Mouse (Mus musculus): ENCODE measurements around the gene Ppfia3. TPM values are rescaled to one million over a fixed set of nuclear protein-coding genes. Genes with fewer than 3 reads are reported as not detected.
"Not testable (repeated sequence)": the region's sequence is repeated elsewhere in the genome, so short reads cannot be mapped to it uniquely, and the experiment has no call there.

The Ppfia3 gene
- polyA plus RNA-seq, 1 experiment from 2014 or later: 28.5 TPM

DNA sequence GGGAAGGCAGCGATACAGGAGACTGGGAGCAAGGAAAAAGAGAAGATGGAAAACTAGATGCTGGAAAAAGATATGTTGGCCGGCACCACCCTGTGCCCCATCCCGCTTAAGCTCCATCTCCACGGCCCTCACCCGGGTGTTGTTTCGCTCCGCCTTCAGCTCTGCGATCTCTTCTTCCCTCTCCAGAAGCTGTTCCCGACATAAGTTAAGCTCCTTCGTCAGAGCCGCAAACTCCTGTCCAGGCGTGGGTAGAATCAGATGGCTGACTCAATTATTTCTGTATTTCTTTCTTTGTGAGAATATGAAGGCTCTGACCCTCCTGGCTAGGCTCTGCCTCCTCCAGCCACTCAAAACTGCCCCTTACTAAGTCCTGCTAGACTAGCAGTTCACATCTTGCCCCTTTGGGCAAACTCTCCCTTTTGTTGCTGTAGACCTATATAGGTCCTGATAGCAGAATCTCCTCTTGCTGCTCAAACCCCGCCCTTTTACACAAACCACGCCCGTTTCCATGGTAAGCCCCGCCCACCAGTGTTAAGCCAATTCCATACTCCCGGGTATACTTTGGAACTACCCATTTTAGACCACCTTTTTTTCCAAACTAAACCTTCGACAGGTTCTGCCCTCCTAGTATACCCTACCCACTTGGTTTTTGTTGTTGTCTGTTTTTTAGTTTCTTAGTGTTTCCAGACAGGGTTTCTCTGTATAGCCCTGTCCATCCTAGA lies 6.3 kb downstream of the Ppfia3 start:
- H3K27ac ChIP-seq (ENCODE audit: low read length): no peak overlapping the region
- no peaks in the 10 kb centered on the region for H3K9me3 ChIP-seq (replicated peaks; ENCODE audit: control insufficient read depth, low read length, poor library complexity, severe bottlenecking)
- H3K9ac ChIP-seq (ENCODE audit: low read depth, low read length): no peak overlapping the region
- peaks cover 30% of the 10 kb centered on the region for H3K4me1 ChIP-seq (ENCODE audit: control insufficient read depth, insufficient read depth, low read length)
- peak; percentile 7; the same call in 1 of the 2 replicates for ATAC-seq
- H3K4me3 ChIP-seq (ENCODE audit: low read depth, low read length): peak overlapping the region; percentile 46; the same call in 1 of the 2 replicates
- H3K4me2 ChIP-seq (ENCODE audit: low read length): peak overlapping the region; percentile 70; the same call in 1 of the 2 replicates
- WGBS: 53% methylated on average over 18 of the region's 18 CpGs
- peaks cover 33% of the 10 kb centered on the region for H3K36me3 ChIP-seq (ENCODE audit: control insufficient read depth, insufficient read depth, low read length)
- H3K27me3 ChIP-seq (ENCODE audit: control insufficient read depth, insufficient read depth, low read depth, low read length): no peaks in the 10 kb centered on the region

DNA sequence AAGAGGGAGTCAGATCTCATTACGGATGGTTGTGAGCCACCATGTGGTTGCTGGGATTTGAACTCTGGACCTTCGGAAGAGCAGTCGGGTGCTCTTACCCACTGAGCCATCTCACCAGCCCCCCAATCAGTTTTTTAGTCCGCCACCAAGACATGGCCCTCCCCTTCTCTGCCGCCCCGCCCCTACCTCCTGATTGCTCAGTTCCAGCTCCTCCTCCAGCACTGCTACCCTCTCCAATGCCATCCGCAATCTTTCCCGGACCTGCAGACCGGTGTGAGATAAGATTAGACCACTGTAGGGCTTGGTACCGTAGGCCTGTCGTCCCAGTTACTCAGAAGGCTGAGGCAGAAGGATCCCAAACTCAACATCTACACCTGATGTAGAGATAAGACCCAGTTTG lies 7.7 kb downstream of the Ppfia3 start:
- H3K9me3 ChIP-seq (replicated peaks; ENCODE audit: control insufficient read depth, low read length, poor library complexity, severe bottlenecking); H3K9ac ChIP-seq (ENCODE audit: low read depth, low read length); H3K4me3 ChIP-seq (ENCODE audit: low read depth, low read length); ATAC-seq; H3K27ac ChIP-seq (ENCODE audit: low read length); H3K4me2 ChIP-seq (ENCODE audit: low read length); H3K27me3 ChIP-seq (ENCODE audit: control insufficient read depth, insufficient read depth, low read depth, low read length): not testable (repeated sequence)
- Histone ChIP-seq H3K36me3 (ENCODE audit: control insufficient read depth, insufficient read depth, low read length) (peaks cover 41% of the 10 kb centered on the region), H3K4me1 (ENCODE audit: control insufficient read depth, insufficient read depth, low read length) (peaks cover 18% of the 10 kb centered on the region)
- 70% methylated on average over 8 of the region's 11 CpGs for WGBS

DNA sequence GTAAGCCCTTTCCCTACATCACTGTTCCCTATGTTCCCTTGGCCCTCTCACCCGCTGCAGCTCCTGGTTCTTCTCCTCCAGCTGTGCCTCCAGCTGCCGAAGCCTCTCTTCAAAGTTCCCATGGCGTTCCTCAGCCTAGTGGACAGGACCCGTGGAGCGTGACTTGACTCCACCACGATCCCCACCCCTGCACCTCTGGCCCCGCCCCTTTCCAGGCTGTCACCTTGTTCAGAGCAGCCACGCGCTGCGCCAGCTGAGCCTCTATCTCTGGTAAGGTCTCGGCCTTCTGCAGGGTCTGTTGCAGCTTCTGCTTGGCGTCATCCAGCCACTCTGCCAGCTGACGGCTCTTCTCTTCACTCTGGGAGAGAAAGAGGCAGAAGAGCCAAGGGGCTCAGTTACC lies 10.7 kb downstream of the Ppfia3 start:
- H3K9me3 ChIP-seq (replicated peaks; ENCODE audit: control insufficient read depth, low read length, poor library complexity, severe bottlenecking): no peaks in the 10 kb centered on the region
- ATAC-seq: no peak
- H3K36me3 ChIP-seq (ENCODE audit: control insufficient read depth, insufficient read depth, low read length): peaks cover 58% of the 10 kb centered on the region
- peaks cover 3% of the 10 kb centered on the region for H3K4me1 ChIP-seq (ENCODE audit: control insufficient read depth, insufficient read depth, low read length)
- no peak overlapping the region for H3K27ac ChIP-seq (ENCODE audit: low read length)
- no peak overlapping the region for H3K9ac ChIP-seq (ENCODE audit: low read depth, low read length)
- no peak overlapping the region for H3K4me3 ChIP-seq (ENCODE audit: low read depth, low read length)
- no peaks in the 10 kb centered on the region for H3K27me3 ChIP-seq (ENCODE audit: control insufficient read depth, insufficient read depth, low read depth, low read length)
- WGBS: 57% methylated on average over 13 of the region's 13 CpGs
- no peak overlapping the region for H3K4me2 ChIP-seq (ENCODE audit: low read length)

DNA sequence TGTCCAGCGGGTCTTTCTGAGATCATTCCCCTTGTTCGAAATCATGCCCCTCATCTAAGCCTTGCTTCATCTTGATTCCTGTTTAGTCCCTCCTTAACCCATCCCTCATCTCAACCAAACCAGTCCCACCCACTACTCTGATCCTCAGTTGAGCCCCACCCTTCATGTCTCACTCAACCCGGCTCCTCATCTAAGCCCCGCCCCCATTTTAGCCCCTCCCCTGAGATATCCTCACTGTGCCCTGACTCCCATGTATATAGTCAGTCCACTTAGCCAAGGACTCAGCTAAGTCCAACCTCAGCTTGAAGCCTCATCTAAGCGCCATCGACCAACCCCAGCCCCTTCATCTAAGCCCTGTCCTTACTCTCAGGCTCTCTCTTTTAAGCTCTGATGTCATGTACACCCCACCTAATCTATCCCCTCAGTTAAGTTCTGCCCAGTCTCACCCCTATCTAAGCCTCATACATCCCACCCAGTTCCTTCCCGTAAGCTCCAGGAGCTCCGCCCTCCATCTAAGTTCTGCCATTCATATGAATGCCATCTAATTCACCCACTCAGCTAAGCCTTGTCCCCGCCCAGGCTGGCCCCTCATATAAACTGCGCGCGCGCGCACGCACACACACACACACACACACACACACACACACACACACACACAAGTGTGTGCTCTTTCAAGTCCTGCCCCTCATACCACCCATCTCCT lies 11.3 kb downstream of the Ppfia3 start:
- Histone ChIP-seq H3K9me3 (replicated peaks; ENCODE audit: control insufficient read depth, low read length, poor library complexity, severe bottlenecking) (no peaks in the 10 kb centered on the region), H3K9ac (ENCODE audit: low read depth, low read length) (no peak overlapping the region), H3K27ac (ENCODE audit: low read length) (no peak overlapping the region), H3K4me2 (ENCODE audit: low read length) (no peak overlapping the region), H3K4me3 (ENCODE audit: low read depth, low read length) (no peak overlapping the region), H3K4me1 (ENCODE audit: control insufficient read depth, insufficient read depth, low read length) (no peaks in the 10 kb centered on the region), H3K36me3 (ENCODE audit: control insufficient read depth, insufficient read depth, low read length) (peaks cover 58% of the 10 kb centered on the region), H3K27me3 (ENCODE audit: control insufficient read depth, insufficient read depth, low read depth, low read length) (no peaks in the 10 kb centered on the region)
- 76% methylated on average over 15 of the region's 15 CpGs for WGBS
- ATAC-seq: 0 out of 2 replicates have a peak, but pooled peaks have one; percentile 23

DNA sequence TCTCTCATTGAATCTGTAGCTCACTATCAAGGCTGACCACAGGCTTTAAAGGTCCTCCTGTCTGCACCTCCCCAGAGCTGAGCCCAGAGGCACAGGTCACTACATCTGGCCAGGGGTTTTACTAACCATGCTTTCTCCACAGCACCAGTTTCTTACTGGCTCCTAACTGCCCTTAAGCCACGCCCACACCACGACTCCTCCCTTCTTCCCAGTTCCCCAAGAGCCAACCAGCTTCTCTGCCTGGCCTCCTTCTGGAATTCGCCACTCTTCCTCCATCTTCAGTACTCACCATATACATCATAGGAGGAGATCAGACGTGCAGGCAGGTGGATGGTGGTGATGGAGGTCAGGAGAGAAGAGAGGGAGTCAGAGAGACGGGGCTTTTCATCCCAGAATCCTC lies 13.8 kb downstream of the Ppfia3 start:
- peaks cover 66% of the 10 kb centered on the region for H3K36me3 ChIP-seq (ENCODE audit: control insufficient read depth, insufficient read depth, low read length)
- WGBS: 28% methylated on average over 5 of the region's 5 CpGs
- H3K9ac ChIP-seq (ENCODE audit: low read depth, low read length): no peak overlapping the region
- H3K4me2 ChIP-seq (ENCODE audit: low read length): no peak overlapping the region
- H3K27ac ChIP-seq (ENCODE audit: low read length): no peak overlapping the region
- no peaks in the 10 kb centered on the region for H3K9me3 ChIP-seq (replicated peaks; ENCODE audit: control insufficient read depth, low read length, poor library complexity, severe bottlenecking)
- H3K27me3 ChIP-seq (ENCODE audit: control insufficient read depth, insufficient read depth, low read depth, low read length): no peaks in the 10 kb centered on the region
- H3K4me1 ChIP-seq (ENCODE audit: control insufficient read depth, insufficient read depth, low read length): no peaks in the 10 kb centered on the region
- no peak for ATAC-seq
- H3K4me3 ChIP-seq (ENCODE audit: low read depth, low read length): no peak overlapping the region

DNA sequence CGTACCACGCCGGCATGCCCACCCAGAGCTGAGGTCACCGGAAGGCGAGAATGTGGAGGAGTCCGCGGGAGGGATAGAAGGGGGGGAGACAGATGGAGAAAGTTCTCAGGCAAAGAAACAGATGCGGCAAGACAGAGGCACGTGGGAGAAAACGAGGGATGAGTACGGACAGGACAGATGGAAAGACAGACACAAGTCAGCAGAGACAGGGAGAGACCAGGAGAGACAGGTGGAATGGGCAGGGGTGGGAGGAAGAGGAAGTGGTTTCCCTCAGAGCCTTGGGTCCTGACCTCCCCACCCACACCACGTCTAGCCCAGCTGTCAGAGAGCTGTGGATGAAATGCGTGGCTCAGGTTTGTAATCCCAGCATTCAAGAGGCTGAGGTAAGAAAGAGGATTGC lies 19.9 kb downstream of the Ppfia3 start:
- H3K9me3 ChIP-seq (replicated peaks; ENCODE audit: control insufficient read depth, low read length, poor library complexity, severe bottlenecking): no peaks in the 10 kb centered on the region
- H3K4me1 ChIP-seq (ENCODE audit: control insufficient read depth, insufficient read depth, low read length): no peaks in the 10 kb centered on the region
- no peak overlapping the region for H3K27ac ChIP-seq (ENCODE audit: low read length)
- no peaks in the 10 kb centered on the region; the same call in 1 of the 2 replicates for H3K27me3 ChIP-seq (ENCODE audit: control insufficient read depth, insufficient read depth, low read depth, low read length)
- no peak for ATAC-seq
- H3K4me3 ChIP-seq (ENCODE audit: low read depth, low read length): no peak overlapping the region
- 76% methylated on average over 13 of the region's 13 CpGs for WGBS
- no peak overlapping the region for H3K4me2 ChIP-seq (ENCODE audit: low read length)
- no peak overlapping the region for H3K9ac ChIP-seq (ENCODE audit: low read depth, low read length)
- H3K36me3 ChIP-seq (ENCODE audit: control insufficient read depth, insufficient read depth, low read length): peaks cover 57% of the 10 kb centered on the region

DNA sequence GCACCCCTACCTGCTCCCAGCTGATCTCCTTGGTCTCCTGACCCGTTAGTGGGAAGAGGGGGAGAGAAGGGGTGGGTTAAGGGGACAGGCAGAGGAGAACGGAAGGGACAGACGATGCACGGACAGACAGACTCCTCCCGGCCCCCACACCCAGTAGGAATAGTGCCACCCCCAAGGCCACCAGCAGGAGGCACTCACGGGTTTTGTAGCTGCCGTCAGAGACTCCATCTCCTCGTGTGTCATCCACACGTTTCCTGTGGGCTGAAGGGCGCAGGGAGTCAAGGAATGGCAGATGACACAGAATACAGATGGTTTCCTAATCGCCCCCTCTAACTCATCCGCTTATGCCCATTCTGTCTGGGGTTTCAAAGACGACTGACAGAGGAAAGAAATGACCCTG lies 23.3 kb downstream of the Ppfia3 start:
- Histone ChIP-seq H3K4me1 (ENCODE audit: control insufficient read depth, insufficient read depth, low read length) (peaks cover 16% of the 10 kb centered on the region), H3K9ac (ENCODE audit: low read depth, low read length) (no peak overlapping the region), H3K27me3 (ENCODE audit: control insufficient read depth, insufficient read depth, low read depth, low read length) (no peaks in the 10 kb centered on the region; the same call in 1 of the 2 replicates), H3K36me3 (ENCODE audit: control insufficient read depth, insufficient read depth, low read length) (peaks cover 44% of the 10 kb centered on the region), H3K27ac (ENCODE audit: low read length) (no peak overlapping the region), H3K9me3 (replicated peaks; ENCODE audit: control insufficient read depth, low read length, poor library complexity, severe bottlenecking) (no peaks in the 10 kb centered on the region), H3K4me2 (ENCODE audit: low read length) (no peak overlapping the region), H3K4me3 (ENCODE audit: low read depth, low read length) (no peak overlapping the region)
- WGBS: 34% methylated on average over 13 of the region's 13 CpGs
- ATAC-seq: no peak

DNA sequence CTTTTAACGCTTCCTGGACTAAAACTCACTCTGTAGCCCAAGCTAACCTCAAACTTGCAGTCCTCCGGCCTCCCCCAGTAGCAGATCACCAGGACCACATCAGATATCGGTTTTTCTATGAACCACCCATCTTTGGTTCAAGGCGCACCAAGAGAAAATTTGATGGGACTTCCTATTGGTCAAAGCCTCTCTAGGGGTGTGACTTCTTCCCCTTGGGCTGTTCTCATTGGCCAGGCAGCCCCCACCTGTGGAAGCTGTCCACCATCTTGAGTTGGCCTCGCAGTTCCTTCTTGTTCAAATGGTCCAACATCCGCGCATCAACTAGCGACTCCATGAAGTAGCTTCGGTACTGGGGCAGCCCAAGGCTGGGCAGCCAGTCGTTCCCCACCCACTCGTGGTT lies 24.7 kb downstream of the Ppfia3 start:
- H3K36me3 ChIP-seq (ENCODE audit: control insufficient read depth, insufficient read depth, low read length): peaks cover 31% of the 10 kb centered on the region
- no peaks in the 10 kb centered on the region for H3K9me3 ChIP-seq (replicated peaks; ENCODE audit: control insufficient read depth, low read length, poor library complexity, severe bottlenecking)
- no peak overlapping the region for H3K27ac ChIP-seq (ENCODE audit: low read length)
- H3K4me1 ChIP-seq (ENCODE audit: control insufficient read depth, insufficient read depth, low read length): peaks cover 17% of the 10 kb centered on the region
- no peak overlapping the region for H3K9ac ChIP-seq (ENCODE audit: low read depth, low read length)
- peaks cover 5% of the 10 kb centered on the region; the same call in 1 of the 2 replicates for H3K27me3 ChIP-seq (ENCODE audit: control insufficient read depth, insufficient read depth, low read depth, low read length)
- ATAC-seq: no peak
- 93% methylated on average over 11 of the region's 11 CpGs for WGBS
- H3K4me3 ChIP-seq (ENCODE audit: low read depth, low read length): no peak overlapping the region
- no peak overlapping the region for H3K4me2 ChIP-seq (ENCODE audit: low read length)

DNA sequence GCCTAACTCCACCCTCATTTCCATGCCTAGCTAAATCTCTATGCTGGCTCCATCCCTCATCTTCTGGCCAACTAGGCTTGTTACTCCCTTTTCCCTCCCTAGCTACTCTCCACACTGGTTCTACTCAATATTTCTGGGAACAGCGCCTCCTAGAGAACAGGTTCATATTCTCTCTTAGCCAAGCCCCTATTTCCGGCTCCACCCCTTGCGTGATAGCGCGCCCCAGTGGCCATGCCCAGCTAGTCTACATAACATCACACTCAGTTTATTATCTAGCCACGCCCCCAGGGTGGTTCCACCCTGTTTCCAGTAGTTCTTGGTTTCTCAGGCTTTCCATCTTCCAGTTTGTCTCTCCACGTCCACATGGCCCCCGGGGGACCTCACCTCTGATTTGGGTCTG lies 25.5 kb downstream of the Ppfia3 start:
- Histone ChIP-seq H3K4me2 (ENCODE audit: low read length) (no peak overlapping the region), H3K27me3 (ENCODE audit: control insufficient read depth, insufficient read depth, low read depth, low read length) (peaks cover 5% of the 10 kb centered on the region; the same call in 1 of the 2 replicates), H3K9me3 (replicated peaks; ENCODE audit: control insufficient read depth, low read length, poor library complexity, severe bottlenecking) (no peaks in the 10 kb centered on the region), H3K36me3 (ENCODE audit: control insufficient read depth, insufficient read depth, low read length) (peaks cover 25% of the 10 kb centered on the region), H3K27ac (ENCODE audit: low read length) (no peak overlapping the region), H3K4me3 (ENCODE audit: low read depth, low read length) (no peak overlapping the region), H3K4me1 (ENCODE audit: control insufficient read depth, insufficient read depth, low read length) (peaks cover 17% of the 10 kb centered on the region), H3K9ac (ENCODE audit: low read depth, low read length) (no peak overlapping the region)
- no peak for ATAC-seq
- WGBS: 6% methylated on average over 8 of the region's 8 CpGs

All from midbrain, embryonic 16.5 days (tissue).